ENCODE assay signal across 24 mouse cellular contexts in genomic region chr2:70166231-70166630, GRCm38 (mm10).
DNase-seq lines count a peak whose midpoint lies in the region; ATAC-seq and TF ChIP-seq lines count a peak whose summit lies in the region.
"Had no signal": no experiment of that assay in that cellular context is flagged by ENCODE, and none has a peak within 500 bp of the region (broad histone marks: within the 10 kb centered on the region; RNA-seq: fewer than 3 reads in every experiment).

No protein-coding gene starts in this region.

- 38% methylated on average over 3 of the region's 3 CpGs for WGBS in hindbrain, postnatal 0 days
- WGBS in hindbrain, embryonic 16.5 days: 40% methylated on average over 3 of the region's 3 CpGs
- WGBS in midbrain, postnatal 0 days: 32% methylated on average over 3 of the region's 3 CpGs
- WGBS in midbrain, embryonic 15.5 days: 22% methylated on average over 3 of the region's 3 CpGs

- peaks cover 5% of the 10 kb centered on the region; the same call in 1 of the 2 replicates for H3K4me1 ChIP-seq in hindbrain, postnatal 0 days (ENCODE audit: insufficient read depth, low read length)
- H3K4me1 ChIP-seq in hindbrain, embryonic 16.5 days (ENCODE audit: control insufficient read depth, insufficient read depth, low read depth, low read length): peaks cover 12% of the 10 kb centered on the region
- H3K4me1 ChIP-seq in midbrain, postnatal 0 days (ENCODE audit: insufficient read depth, low read length): 0 out of 2 replicates have a peak, but pooled peaks cover 4% of the 10 kb centered on the region
- peaks cover 18% of the 10 kb centered on the region for H3K4me1 ChIP-seq in midbrain, embryonic 15.5 days
- H3K4me1 ChIP-seq: embryonic facial prominence, embryonic 15.5 days; heart, embryonic 12.5 days; heart, embryonic 15.5 days had no signal

- ATAC-seq in hindbrain, postnatal 0 days: no peak
- no peak for ATAC-seq in hindbrain, embryonic 16.5 days
- ATAC-seq in midbrain, postnatal 0 days (ENCODE audit: low FRiP score): no peak
- ATAC-seq in midbrain, embryonic 15.5 days (replicated peaks): no peak
- ATAC-seq: activated CD4-positive, CD25-positive, alpha-beta regulatory T cell, adult 4 months; CD4-positive, CD25-positive, alpha-beta regulatory T cell, adult 4 months had no signal

- no peak for TF ChIP-seq POLR2A in brain, embryonic 14.5 days (IDR thresholded peaks at IDR 0.05; ENCODE audit: borderline replicate concordance, extremely low read depth, insufficient read depth, insufficient read length, poor library complexity, severe bottlenecking)

- H3K27me3 ChIP-seq in hindbrain, postnatal 0 days (ENCODE audit: insufficient read depth, low read length): no peaks in the 10 kb centered on the region
- H3K27me3 ChIP-seq in hindbrain, embryonic 16.5 days (replicated peaks; ENCODE audit: control insufficient read depth, insufficient read depth, low read length): no peaks in the 10 kb centered on the region
- H3K27me3 ChIP-seq in midbrain, postnatal 0 days (ENCODE audit: insufficient read depth, low read length): no peaks in the 10 kb centered on the region
- no peaks in the 10 kb centered on the region for H3K27me3 ChIP-seq in midbrain, embryonic 15.5 days (replicated peaks)
- H3K27me3 ChIP-seq: embryonic facial prominence, embryonic 12.5 days; embryonic facial prominence, embryonic 15.5 days; heart, embryonic 12.5 days; heart, embryonic 15.5 days had no signal

- no peak overlapping the region for H3K4me2 ChIP-seq in hindbrain, postnatal 0 days (ENCODE audit: low read depth, low read length)
- no peak overlapping the region for H3K4me2 ChIP-seq in hindbrain, embryonic 16.5 days (ENCODE audit: low read length)
- no peak overlapping the region for H3K4me2 ChIP-seq in midbrain, postnatal 0 days (ENCODE audit: low read depth, low read length, poor library complexity, severe bottlenecking)
- no peak overlapping the region for H3K4me2 ChIP-seq in midbrain, embryonic 15.5 days
- H3K4me2 ChIP-seq: embryonic facial prominence, embryonic 12.5 days; embryonic facial prominence, embryonic 15.5 days; heart, embryonic 12.5 days; heart, embryonic 15.5 days; hindbrain, embryonic 13.5 days had no signal

- H3K9me3 ChIP-seq in hindbrain, postnatal 0 days (ENCODE audit: low read length): no peaks in the 10 kb centered on the region
- no peaks in the 10 kb centered on the region for H3K9me3 ChIP-seq in hindbrain, embryonic 16.5 days (ENCODE audit: control insufficient read depth, low read length)
- no peaks in the 10 kb centered on the region for H3K9me3 ChIP-seq in midbrain, postnatal 0 days (ENCODE audit: low read length)
- H3K9me3 ChIP-seq in midbrain, embryonic 15.5 days: no peaks in the 10 kb centered on the region
- H3K9me3 ChIP-seq: embryonic facial prominence, embryonic 12.5 days; embryonic facial prominence, embryonic 15.5 days; heart, embryonic 12.5 days; heart, embryonic 15.5 days; hindbrain, embryonic 10.5 days; hindbrain, embryonic 13.5 days had no signal

- DNase-seq in hindbrain, postnatal 0 days (ENCODE audit: low spot score): peak; percentile 45
- peak; percentile 44 for DNase-seq in midbrain, postnatal 0 days (ENCODE audit: low spot score)
- peak; percentile 57 for DNase-seq in brain, embryonic 14.5 days (ENCODE audit: low read depth)
- DNase-seq in urinary bladder, adult 18-20 months (ENCODE audit: low spot score in 2 of 2): no peak
- DNase-seq: adrenal gland, adult 8-10 months; adrenal gland, postnatal 25 days; cerebellum, adult 11 months; cerebellum, adult 2 months; cerebellum, adult 9-11 months; cerebellum, postnatal 25 days; gastrocnemius, postnatal 25 days; heart, adult 18-20 months; heart, postnatal 10 days; heart, postnatal 36 days had no signal

- H3K27ac ChIP-seq in hindbrain, postnatal 0 days: no peak overlapping the region
- no peak overlapping the region for H3K27ac ChIP-seq in hindbrain, embryonic 16.5 days (ENCODE audit: low read depth, low read length)
- H3K27ac ChIP-seq in midbrain, postnatal 0 days (ENCODE audit: low read depth, low read length): no peak overlapping the region
- no peak overlapping the region for H3K27ac ChIP-seq in midbrain, embryonic 15.5 days
- H3K27ac ChIP-seq: embryonic facial prominence, embryonic 12.5 days; embryonic facial prominence, embryonic 15.5 days; heart, embryonic 15.5 days; hindbrain, embryonic 10.5 days; hindbrain, embryonic 13.5 days had no signal

- TF ChIP-seq CTCF in hindbrain, postnatal 0 days (IDR thresholded peaks at IDR 0.05; ENCODE audit: low read depth): no peak
- TF ChIP-seq CTCF in midbrain, postnatal 0 days (IDR thresholded peaks at IDR 0.05): no peak
- no peak for TF ChIP-seq CTCF in brain, embryonic 14.5 days (IDR thresholded peaks at IDR 0.05; ENCODE audit: borderline replicate concordance, extremely low read depth, insufficient read depth, insufficient read length)

- H3K9ac ChIP-seq in hindbrain, postnatal 0 days (replicated peaks; ENCODE audit: low read length): no peak overlapping the region
- H3K9ac ChIP-seq in hindbrain, embryonic 16.5 days (ENCODE audit: low read depth, low read length): no peak overlapping the region
- H3K9ac ChIP-seq in midbrain, postnatal 0 days (replicated peaks; ENCODE audit: low read length, poor library complexity, severe bottlenecking): no peak overlapping the region
- H3K9ac ChIP-seq in midbrain, embryonic 15.5 days: no peak overlapping the region
- H3K9ac ChIP-seq: embryonic facial prominence, embryonic 12.5 days; embryonic facial prominence, embryonic 15.5 days; heart, embryonic 12.5 days; heart, embryonic 15.5 days; hindbrain, embryonic 13.5 days had no signal

- no peaks in the 10 kb centered on the region for H3K36me3 ChIP-seq in hindbrain, postnatal 0 days (ENCODE audit: insufficient read depth, low read length)
- no peaks in the 10 kb centered on the region for H3K36me3 ChIP-seq in hindbrain, embryonic 16.5 days (ENCODE audit: control insufficient read depth, insufficient read depth, low read length)
- no peaks in the 10 kb centered on the region for H3K36me3 ChIP-seq in midbrain, postnatal 0 days (ENCODE audit: insufficient read depth, low read length)
- H3K36me3 ChIP-seq in midbrain, embryonic 15.5 days (replicated peaks): no peaks in the 10 kb centered on the region
- H3K36me3 ChIP-seq: embryonic facial prominence, embryonic 12.5 days; embryonic facial prominence, embryonic 15.5 days; heart, embryonic 12.5 days; heart, embryonic 15.5 days; hindbrain, embryonic 10.5 days; hindbrain, embryonic 13.5 days had no signal

- no peak overlapping the region for H3K4me3 ChIP-seq in hindbrain, postnatal 0 days (ENCODE audit: low read length)
- no peak overlapping the region for H3K4me3 ChIP-seq in hindbrain, embryonic 16.5 days (ENCODE audit: low read length)
- no peak overlapping the region for H3K4me3 ChIP-seq in midbrain, postnatal 0 days (ENCODE audit: low read depth, low read length)
- no peak overlapping the region for H3K4me3 ChIP-seq in midbrain, embryonic 15.5 days
- H3K4me3 ChIP-seq: embryonic facial prominence, embryonic 12.5 days; embryonic facial prominence, embryonic 15.5 days; heart, embryonic 12.5 days; heart, embryonic 15.5 days; hindbrain, embryonic 10.5 days; hindbrain, embryonic 13.5 days had no signal

Comparison
In these comparisons a context has a peak if more than half of its experiments do, and no peak if none do; other contexts are left out.
1. DNase-seq: peak in hindbrain, postnatal 0 days (single experiment), midbrain, postnatal 0 days (single experiment) and brain, embryonic 14.5 days (single experiment); none in urinary bladder, adult 18-20 months (0 of 2).